Mouse (Mus musculus) liver, adult 2 months (tissue): Measurements from ENCODE around the gene Nek7. TPM values are rescaled to one million over a fixed set of nuclear protein-coding genes. Genes with fewer than 3 reads are reported as not detected.
A peak's percentile ranks its signal among the peaks of the same experiment; 100 is the strongest.

Experiments
- DNase-seq: peaks from one replicate; pipeline ENCODE4 v3.0.0-alpha.2; 2011; ENCODE audit warnings: low read depth, low spot score; ENCODE audit errors: extremely low read depth
- H3K27ac ChIP-seq: fragments of 200-500 bp; replicated peaks from 2 replicates; pipeline ENCODE4 v1.5.1; 2012; ENCODE audit warnings: low read depth, mild to moderate bottlenecking, control low read depth, inconsistent platforms, low read length; ENCODE audit not compliant: insufficient read depth
- H3K27me3 ChIP-seq: fragments of 200-500 bp; 2 replicates; pipeline ENCODE4 v1.6.1; 2012; ENCODE audit warnings: mild to moderate bottlenecking, moderate library complexity, low read length, inconsistent platforms; ENCODE audit not compliant: control insufficient read depth, insufficient read depth
- H3K36me3 ChIP-seq: fragments of 200-500 bp; 2 replicates; pipeline ENCODE4 v1.6.1; 2012; ENCODE audit warnings: low read length, inconsistent platforms; ENCODE audit not compliant: control insufficient read depth, insufficient read depth
- H3K4me1 ChIP-seq: fragments of 200-500 bp; 2 replicates; pipeline ENCODE4 v1.6.1; 2011; ENCODE audit warnings: low read length; ENCODE audit not compliant: control insufficient read depth, insufficient read depth
- H3K4me3 ChIP-seq: fragments of 200-500 bp; 2 replicates; pipeline ENCODE4 v1.5.1; 2011; ENCODE audit warnings: low read depth, mild to moderate bottlenecking, control low read depth, low read length, moderate library complexity; ENCODE audit not compliant: insufficient read depth
- H3K79me2 ChIP-seq: fragments of 200-500 bp; 2 replicates; pipeline ENCODE4 v1.6.1; 2012; ENCODE audit warnings: inconsistent platforms, mild to moderate bottlenecking, low read length, moderate library complexity; ENCODE audit not compliant: control insufficient read depth, insufficient read depth
- H3K9ac ChIP-seq: fragments of 200-500 bp; 2 replicates; pipeline ENCODE4 v1.6.1; 2012; ENCODE audit warnings: low read depth, mild to moderate bottlenecking, control low read depth, inconsistent platforms, low read length
- CTCF ChIP-seq: fragments of 200-500 bp; IDR thresholded peaks from 2 replicates; pipeline ENCODE4 v1.5.1; 2011; ENCODE audit warnings: low read depth, low read length, control low read depth
- POLR2A ChIP-seq: fragments of 200-500 bp; IDR thresholded peaks from 2 replicates; pipeline ENCODE4 v1.6.1; 2011; ENCODE audit warnings: low read length, control low read depth; ENCODE audit not compliant: insufficient read depth; ENCODE audit errors: extremely low read depth
- WGBS: fragments of 180-500 bp; shearing (Covaris S2); methylation state at CpG from one replicate; pipeline ENCODE4 v1.1.7; 2018; 5-methylcytosine and 5-hydroxymethylcytosine counted together
- polyA plus RNA-seq: library from polyadenylated mRNA; depleted of rRNA; stranded (reverse); fragments of >200 nt; gene quantifications from 2 replicates; pipeline ENCODE4 v1.2.3, GENCODE M21; 2012
- total RNA-seq: library from RNA; depleted of rRNA; stranded (reverse); fragments of >200 nt; gene quantifications from 2 replicates; pipeline ENCODE4 v1.2.3, GENCODE M21; 2014

Nek7 gene
- total and polyA plus RNA-seq, 2 experiments = 6.3 to 31.5 TPM

DNA sequence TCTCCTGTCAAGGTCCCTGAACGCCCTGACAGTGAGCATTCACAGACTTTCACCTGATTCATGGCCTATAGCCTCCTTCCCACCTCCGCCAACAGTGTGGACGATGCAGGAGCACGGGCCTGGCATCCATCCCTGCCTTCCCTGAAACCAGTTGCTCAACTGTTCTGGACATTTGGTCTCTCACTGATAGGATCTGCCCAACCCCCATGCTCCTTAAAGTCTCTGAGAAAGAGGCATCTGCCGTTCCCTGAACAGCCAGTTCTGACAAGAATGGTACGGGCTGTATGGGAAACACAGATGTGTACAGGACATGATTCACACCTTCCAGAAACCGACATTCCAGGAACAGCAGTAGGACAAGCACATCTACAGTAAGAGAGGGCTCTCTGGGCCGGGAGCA lies 13.2 kb downstream of the Nek7 start:
- H3K27ac ChIP-seq = peak overlapping the region; percentile 64
- H3K4me3 ChIP-seq = no peak overlapping the region
- H3K36me3 ChIP-seq = no peaks in the 10 kb centered on the region
- DNase-seq = peak; percentile 89
- TF ChIP-seq CTCF (no peak), POLR2A (no peak)
- peaks cover 29% of the 10 kb centered on the region; the same call in 1 of the 2 replicates for H3K79me2 ChIP-seq
- no peaks in the 10 kb centered on the region for H3K27me3 ChIP-seq
- peaks cover 30% of the 10 kb centered on the region for H3K4me1 ChIP-seq
- WGBS = 27% methylated on average over 8 of the region's 8 CpGs
- H3K9ac ChIP-seq = no peak overlapping the region; the same call in 1 of the 2 replicates

DNA sequence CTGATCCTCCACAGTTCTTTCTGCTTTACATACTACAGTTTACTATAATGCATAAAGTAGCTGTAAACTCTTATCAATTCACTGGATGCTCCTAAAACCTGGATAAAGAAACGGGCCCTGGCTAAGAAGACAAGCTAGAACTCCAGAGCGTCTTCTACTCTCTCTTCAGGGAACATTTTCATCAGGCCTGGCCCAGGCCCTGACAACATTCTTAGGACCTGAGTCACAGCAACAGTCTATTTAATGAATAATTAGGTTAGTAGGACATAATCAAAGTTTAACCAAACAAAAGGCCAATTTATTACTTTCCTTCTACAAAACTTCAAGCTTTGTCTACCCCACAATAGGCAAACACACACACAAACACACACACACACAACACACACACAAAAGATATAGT lies 15.2 kb downstream of the Nek7 start:
- WGBS = 50% methylated on average over 2 of the region's 2 CpGs
- Histone ChIP-seq H3K9ac (no peak overlapping the region), H3K4me1 (peaks cover 30% of the 10 kb centered on the region), H3K79me2 (peaks cover 34% of the 10 kb centered on the region; the same call in 1 of the 2 replicates), H3K27me3 (no peaks in the 10 kb centered on the region), H3K27ac (no peak overlapping the region), H3K4me3 (no peak overlapping the region), H3K36me3 (no peaks in the 10 kb centered on the region)
- no peak for TF ChIP-seq CTCF
- TF ChIP-seq POLR2A = no peak
- DNase-seq = no peak

DNA sequence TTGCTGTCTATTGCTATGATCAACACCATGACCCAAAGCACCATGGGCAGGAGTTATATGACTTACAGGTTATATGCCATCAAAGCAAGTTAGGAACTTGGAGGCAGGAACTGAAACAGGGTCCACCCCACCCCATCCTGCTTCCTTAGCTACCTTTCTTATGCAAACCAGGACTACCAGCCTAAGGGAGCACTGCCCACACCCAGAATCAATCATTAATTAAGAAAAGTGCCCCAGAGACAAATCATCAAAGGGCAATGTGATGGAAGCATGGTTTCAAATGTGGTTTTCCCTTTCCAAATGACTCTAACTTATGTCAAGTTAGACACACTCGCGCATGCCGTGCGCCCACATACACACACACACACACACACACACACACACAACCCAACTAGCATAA lies 16.0 kb downstream of the Nek7 start:
- 89% methylated on average over 4 of the region's 4 CpGs for WGBS

DNA sequence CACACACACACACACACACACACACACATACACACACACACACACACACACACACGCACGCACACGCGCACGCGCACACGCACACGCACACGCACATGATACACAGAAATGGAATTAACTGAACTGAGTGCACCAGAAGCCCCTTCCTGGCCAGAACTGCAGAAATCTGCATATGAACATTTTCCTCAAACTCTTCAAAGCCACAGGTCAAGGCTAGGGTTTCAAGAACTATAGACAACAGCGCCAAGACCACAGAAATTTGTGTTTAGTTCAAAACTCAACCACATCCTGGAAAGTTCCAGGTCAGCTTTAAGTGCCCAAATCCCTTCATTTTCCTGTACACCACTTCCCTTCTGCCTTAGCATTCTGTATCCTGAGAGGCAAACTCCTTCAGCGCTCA lies 21.9 kb downstream of the Nek7 start:
- Histone ChIP-seq H3K79me2 (peaks cover 26% of the 10 kb centered on the region), H3K27ac (no peak overlapping the region), H3K27me3 (no peaks in the 10 kb centered on the region), H3K9ac (no peak overlapping the region), H3K4me1 (peaks cover 4% of the 10 kb centered on the region; the same call in 1 of the 2 replicates), H3K36me3 (peaks cover 2% of the 10 kb centered on the region; the same call in 1 of the 2 replicates), H3K4me3 (no peak overlapping the region)
- no peak for DNase-seq
- no peak for TF ChIP-seq CTCF
- TF ChIP-seq POLR2A = no peak
- WGBS = 84% methylated on average over 11 of the region's 11 CpGs

More for the DNA sequence above, 16.0 kb downstream of the Nek7 start:
- Histone ChIP-seq H3K9ac (no peak overlapping the region), H3K36me3 (no peaks in the 10 kb centered on the region), H3K79me2 (peaks cover 34% of the 10 kb centered on the region; the same call in 1 of the 2 replicates), H3K4me1 (peaks cover 27% of the 10 kb centered on the region), H3K27me3 (no peaks in the 10 kb centered on the region), H3K4me3 (no peak overlapping the region), H3K27ac (no peak overlapping the region)
- TF ChIP-seq CTCF (no peak), POLR2A (no peak)
- DNase-seq = no peak

DNA sequence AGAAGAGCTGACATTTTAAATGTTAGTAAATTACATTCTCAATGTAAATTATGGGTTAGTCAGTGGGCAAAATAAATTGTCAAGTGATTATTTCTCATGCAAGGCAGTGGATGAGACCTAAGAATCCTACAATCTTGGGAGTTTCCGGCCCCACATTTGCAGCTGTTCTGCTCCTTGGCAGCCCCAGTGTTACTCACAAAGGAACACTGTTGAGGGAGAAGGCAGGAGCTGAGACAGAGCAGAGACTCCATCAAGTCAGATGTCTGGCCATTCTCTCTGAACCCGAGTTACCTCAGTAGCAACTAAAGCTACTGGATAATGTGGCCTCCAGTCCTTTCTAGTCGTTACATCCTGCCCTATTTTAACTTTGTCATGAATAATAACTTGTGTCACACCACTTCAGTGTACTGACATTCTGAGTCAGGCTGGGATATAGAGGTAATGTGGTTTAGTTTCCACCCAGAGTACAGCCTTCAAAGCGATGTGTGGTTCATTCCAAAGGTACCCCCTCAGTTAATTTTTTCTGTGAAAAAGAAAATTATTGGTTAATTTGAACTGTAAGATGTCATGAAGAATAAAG lies 23.7 kb downstream of the Nek7 start:
- no peaks in the 10 kb centered on the region for H3K27me3 ChIP-seq
- 78% methylated on average over 4 of the region's 4 CpGs for WGBS
- DNase-seq = no peak
- H3K9ac ChIP-seq = no peak overlapping the region
- H3K79me2 ChIP-seq = peaks cover 29% of the 10 kb centered on the region
- H3K27ac ChIP-seq = no peak overlapping the region
- H3K4me3 ChIP-seq = no peak overlapping the region
- peaks cover 2% of the 10 kb centered on the region; the same call in 1 of the 2 replicates for H3K36me3 ChIP-seq
- peaks cover 4% of the 10 kb centered on the region; the same call in 1 of the 2 replicates for H3K4me1 ChIP-seq
- no peak for TF ChIP-seq CTCF
- no peak for TF ChIP-seq POLR2A

DNA sequence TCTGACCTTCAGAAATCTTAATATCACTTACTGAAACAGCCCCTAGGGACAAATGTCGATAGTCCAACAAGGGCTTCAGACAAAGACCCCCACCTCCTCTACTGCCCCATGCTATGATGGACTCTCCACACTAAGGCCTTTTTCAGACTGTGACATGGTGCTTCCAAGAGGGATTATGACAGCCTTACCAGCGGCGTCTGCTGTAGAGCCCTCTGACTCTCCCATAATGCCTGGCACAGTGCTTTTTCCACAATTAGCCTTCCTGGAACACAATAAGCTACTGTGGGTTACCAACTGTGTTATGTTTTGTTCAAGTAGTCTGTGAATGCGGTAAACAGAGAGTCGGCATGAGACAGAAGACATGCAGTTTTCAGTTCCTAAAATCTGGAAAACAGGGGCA lies 25.0 kb downstream of the Nek7 start:
- H3K79me2 ChIP-seq = peaks cover 32% of the 10 kb centered on the region
- no peak overlapping the region for H3K27ac ChIP-seq
- no peak overlapping the region for H3K9ac ChIP-seq
- no peak for DNase-seq
- WGBS = 94% methylated on average over 5 of the region's 5 CpGs
- no peak for TF ChIP-seq POLR2A
- TF ChIP-seq CTCF = no peak
- H3K36me3 ChIP-seq = peaks cover 2% of the 10 kb centered on the region; the same call in 1 of the 2 replicates
- no peaks in the 10 kb centered on the region for H3K27me3 ChIP-seq
- peaks cover 4% of the 10 kb centered on the region for H3K4me1 ChIP-seq
- no peak overlapping the region for H3K4me3 ChIP-seq
